Mouse (Mus musculus): ENCODE results near the gene Ptprn.

DNA sequence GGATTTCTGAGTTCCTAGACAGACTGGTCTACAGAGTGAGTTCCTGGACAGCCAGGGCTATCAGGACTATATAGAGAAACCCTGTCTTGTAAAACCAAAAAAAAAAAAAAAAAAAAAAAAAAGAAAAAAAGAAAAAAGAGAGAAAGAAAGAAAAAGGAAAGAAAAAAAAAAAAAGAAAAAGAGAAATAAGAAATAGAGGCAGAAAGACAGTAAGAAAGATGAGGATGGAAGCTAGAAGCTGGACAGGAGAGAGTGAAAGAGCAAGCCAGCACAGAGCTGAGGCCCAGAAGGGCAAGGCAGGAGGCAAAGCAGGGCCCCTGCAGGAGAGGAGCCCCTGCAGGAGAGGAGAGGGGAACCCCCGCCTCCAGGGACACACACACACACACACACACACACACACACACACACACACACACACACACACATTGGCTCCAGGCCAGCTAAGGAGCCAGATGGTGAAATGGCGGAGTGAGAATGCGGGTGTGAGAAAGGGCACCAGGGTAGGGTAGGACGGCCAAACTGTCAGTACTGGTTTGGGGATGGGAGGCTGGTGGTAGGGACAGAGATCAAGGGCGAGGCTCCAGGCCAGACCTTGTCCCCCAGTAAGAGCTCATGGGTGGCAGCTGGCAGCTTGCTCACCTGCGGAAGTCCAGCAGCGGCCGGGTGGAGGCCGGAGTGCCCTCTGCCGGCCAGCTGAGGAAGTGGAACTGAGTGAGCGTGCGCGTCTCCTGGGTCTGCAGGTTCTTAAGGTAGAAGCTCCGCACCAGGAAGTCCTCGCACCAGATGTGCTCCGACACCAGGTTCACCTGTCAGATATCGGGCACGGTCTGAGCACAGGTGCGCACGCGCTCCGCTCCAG is 13.0 kb downstream of the Ptprn start:
- TF ChIP-seq CTCF (IDR thresholded peaks at IDR 0.05; ENCODE audit: low read depth, low read length) (peak; percentile 94), POLR2A (IDR thresholded peaks at IDR 0.05; ENCODE audit: borderline replicate concordance, low read depth, low read length) (no peak)

Measured in bone marrow macrophage, adult 2 months (primary cell).